Mouse (Mus musculus): Measurements from ENCODE around the gene Nrip1.

GRCm38 (mm10) chr16:76365237-76365636, 8.4 kb downstream of the Nrip1 start:
- TF ChIP-seq CTCF (IDR thresholded peaks at IDR 0.05; ENCODE audit: borderline replicate concordance, insufficient read depth, low read depth, low read length) (no peak), POLR2A (IDR thresholded peaks at IDR 0.05; ENCODE audit: borderline replicate concordance, insufficient read depth, low read length) (no peak)
